Mouse (Mus musculus): Measurements from ENCODE around the gene Efcab10.

GRCm38 (mm10) chr12:33403265-33403693 is 8.6 kb downstream of the Efcab10 start:
- TF ChIP-seq GATA1 (IDR thresholded peaks at IDR 0.05; ENCODE audit: borderline replicate concordance, low read length) (no peak), FLI1 (IDR thresholded peaks at IDR 0.05; ENCODE audit: low read length) (no peak)
